Mouse (Mus musculus): ENCODE data around the gene Zcchc24. TPM values are rescaled to one million over a fixed set of nuclear protein-coding genes. Genes with fewer than 3 reads are reported as not detected.
A peak's percentile ranks its signal among the peaks of the same experiment; 100 is the strongest.

Zcchc24 gene
- total and polyA plus RNA-seq, 2 experiments from 2014 or later, result 14.7 to 28.7 TPM

DNA sequence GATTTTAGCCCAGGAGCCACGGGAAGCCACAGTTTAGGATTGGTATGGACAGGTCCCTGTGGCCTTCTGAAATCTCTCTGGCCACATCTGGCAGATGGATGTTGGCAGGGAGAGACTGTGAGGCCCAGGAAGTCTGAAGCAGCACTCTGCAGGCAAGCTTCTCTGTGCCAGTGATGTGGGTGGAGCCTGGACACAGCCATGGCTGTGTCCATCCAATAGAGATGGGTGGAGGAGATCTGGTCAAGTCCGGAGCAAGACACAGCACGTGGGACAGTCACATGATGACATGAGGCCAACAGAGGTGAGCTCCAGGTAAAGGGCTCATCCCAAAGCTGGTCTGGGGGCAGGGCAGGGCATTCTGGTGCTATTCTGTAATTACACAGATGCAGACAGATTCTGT, 27.6 kb downstream of the Zcchc24 start:
- WGBS, result 73% methylated on average over 3 of the region's 3 CpGs
- no peaks in the 10 kb centered on the region for H3K9me3 ChIP-seq (ENCODE audit: low read length)
- no peak overlapping the region for H3K27ac ChIP-seq (ENCODE audit: low read depth, low read length)
- peaks cover 9% of the 10 kb centered on the region; the same call in 1 of the 2 replicates for H3K4me1 ChIP-seq (ENCODE audit: insufficient read depth)
- no peak overlapping the region for H3K4me2 ChIP-seq (ENCODE audit: low read depth)
- H3K27me3 ChIP-seq (ENCODE audit: insufficient read depth, low read length), result no peaks in the 10 kb centered on the region
- ATAC-seq (no peak), DNase-seq (no peak)
- no peak overlapping the region for H3K9ac ChIP-seq
- no peak overlapping the region for H3K4me3 ChIP-seq (ENCODE audit: low read depth, low read length)
- no peak for TF ChIP-seq CTCF (IDR thresholded peaks at IDR 0.05; ENCODE audit: low read depth)
- H3K36me3 ChIP-seq (ENCODE audit: insufficient read depth), result no peaks in the 10 kb centered on the region

DNA sequence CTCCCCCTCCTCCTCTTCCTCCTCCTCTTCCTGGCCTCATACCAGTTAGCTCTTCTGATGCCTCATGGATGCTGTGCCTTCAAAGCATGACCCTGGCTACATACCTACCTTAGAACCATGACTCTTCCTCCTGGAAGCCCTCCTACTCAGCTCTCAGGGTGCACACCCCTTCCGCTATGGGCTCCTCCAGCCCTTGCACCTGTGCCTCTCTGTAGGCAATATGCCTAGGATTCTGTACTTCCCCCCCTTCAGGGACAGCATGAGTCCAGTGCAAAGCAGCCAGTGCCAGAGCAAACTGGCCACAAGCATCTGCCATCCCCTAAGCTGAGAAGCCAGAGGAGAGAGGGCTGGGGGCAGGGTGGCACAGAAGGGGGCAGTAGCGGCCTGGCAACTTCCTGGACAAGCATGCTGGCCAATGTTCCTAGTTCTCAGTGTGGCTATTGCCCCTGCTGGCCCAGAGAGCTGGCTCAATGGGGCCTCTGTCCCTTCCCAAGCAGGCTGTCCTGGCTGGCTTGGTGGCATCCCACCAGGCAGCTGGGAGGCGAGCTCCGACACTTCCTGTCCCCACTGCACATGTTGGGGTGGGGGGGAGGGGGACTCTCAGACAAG, 28.8 kb downstream of the Zcchc24 start:
- peak; percentile 35 for TF ChIP-seq CTCF (IDR thresholded peaks at IDR 0.05; ENCODE audit: low read depth)
- WGBS, result 82% methylated on average over 4 of the region's 4 CpGs
- Histone ChIP-seq H3K4me3 (ENCODE audit: low read depth, low read length) (no peak overlapping the region), H3K9me3 (ENCODE audit: low read length) (no peaks in the 10 kb centered on the region), H3K4me1 (ENCODE audit: insufficient read depth) (peaks cover 10% of the 10 kb centered on the region; the same call in 1 of the 2 replicates), H3K27me3 (ENCODE audit: insufficient read depth, low read length) (no peaks in the 10 kb centered on the region), H3K27ac (ENCODE audit: low read depth, low read length) (0 out of 2 replicates have a peak overlapping the region, but pooled peaks have one; percentile 29), H3K9ac (no peak overlapping the region), H3K36me3 (ENCODE audit: insufficient read depth) (no peaks in the 10 kb centered on the region), H3K4me2 (ENCODE audit: low read depth) (no peak overlapping the region)
- peak; percentile 58 for DNase-seq
- peak; percentile 88 for ATAC-seq

DNA sequence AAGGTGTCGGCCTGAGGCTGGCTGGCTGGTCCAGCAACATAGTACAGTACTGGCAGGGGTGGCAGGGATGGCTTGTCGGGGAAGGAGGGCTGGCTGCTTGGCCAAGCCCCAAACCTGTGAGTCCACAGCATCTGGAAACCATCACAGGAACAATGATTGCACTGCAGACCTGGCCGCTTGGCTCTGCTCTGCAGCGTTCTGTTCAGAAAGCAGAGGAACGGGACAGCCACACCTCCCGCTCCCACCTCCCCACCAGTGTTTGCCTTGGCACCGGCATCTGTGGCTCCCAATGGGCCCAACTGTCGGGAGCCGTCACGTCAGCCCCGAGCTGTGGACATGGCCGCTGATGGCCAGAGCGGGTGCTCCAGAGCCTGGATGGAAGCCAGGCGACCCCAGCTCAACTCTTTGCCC, 30.2 kb downstream of the Zcchc24 start:
- no peak overlapping the region for H3K4me2 ChIP-seq (ENCODE audit: low read depth)
- H3K27me3 ChIP-seq (ENCODE audit: insufficient read depth, low read length), result no peaks in the 10 kb centered on the region
- no peak overlapping the region for H3K9ac ChIP-seq
- TF ChIP-seq CTCF (IDR thresholded peaks at IDR 0.05; ENCODE audit: low read depth), result no peak
- H3K4me1 ChIP-seq (ENCODE audit: insufficient read depth), result peaks cover 10% of the 10 kb centered on the region; the same call in 1 of the 2 replicates
- no peak overlapping the region for H3K27ac ChIP-seq (ENCODE audit: low read depth, low read length)
- no peaks in the 10 kb centered on the region for H3K36me3 ChIP-seq (ENCODE audit: insufficient read depth)
- no peak overlapping the region for H3K4me3 ChIP-seq (ENCODE audit: low read depth, low read length)
- DNase-seq (no peak), ATAC-seq (no peak)
- H3K9me3 ChIP-seq (ENCODE audit: low read length), result no peaks in the 10 kb centered on the region
- 49% methylated on average over 14 of the region's 14 CpGs for WGBS

DNA sequence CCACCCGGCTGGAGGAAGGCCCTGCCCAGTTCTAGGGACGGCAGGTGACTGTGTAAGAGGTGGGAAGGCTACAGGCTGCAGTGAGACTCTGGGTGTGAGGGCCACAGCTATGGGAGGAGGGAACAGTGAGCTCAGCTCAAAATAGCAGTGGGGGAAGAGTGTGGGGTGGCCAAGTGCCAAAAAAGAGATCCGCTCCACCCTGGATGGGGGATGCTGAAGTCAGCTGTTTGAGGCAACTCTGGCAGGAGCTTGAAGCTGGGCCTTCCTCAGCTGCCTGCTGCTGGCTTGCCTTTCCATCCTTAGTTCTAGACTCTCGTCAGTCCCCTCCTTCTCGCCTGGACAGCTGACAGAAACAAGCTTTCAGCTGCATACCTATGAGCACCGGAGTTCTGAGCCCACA, 32.2 kb downstream of the Zcchc24 start:
- WGBS, result 48% methylated on average over 6 of the region's 6 CpGs
- ATAC-seq, result peak; percentile 14; the same call in 1 of the 2 replicates
- H3K27ac ChIP-seq (ENCODE audit: low read depth, low read length), result 0 out of 2 replicates have a peak overlapping the region, but pooled peaks have one; percentile 16

DNA sequence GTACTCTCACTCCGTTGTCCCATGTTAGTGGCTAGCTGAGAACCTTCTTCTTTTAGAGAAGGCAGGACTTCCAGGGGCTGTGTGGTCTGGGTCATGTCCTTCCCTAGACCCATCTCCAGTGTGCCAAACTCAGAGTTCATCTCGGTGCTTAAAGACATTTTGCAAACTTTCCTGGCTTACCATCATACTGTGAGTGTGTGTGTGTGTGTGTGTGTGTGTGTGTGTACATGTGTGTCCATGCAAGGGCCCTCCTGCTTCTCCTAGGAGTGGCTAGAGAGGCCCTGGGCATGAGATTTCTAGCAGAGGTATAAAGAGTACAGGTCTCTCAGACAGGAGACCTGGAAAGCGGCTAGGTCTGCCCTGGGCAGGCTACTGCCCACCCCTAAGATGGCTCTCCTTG, 32.7 kb downstream of the Zcchc24 start:
- Histone ChIP-seq H3K4me3 (ENCODE audit: low read depth, low read length) (no peak overlapping the region), H3K9me3 (ENCODE audit: low read length) (no peaks in the 10 kb centered on the region), H3K4me1 (ENCODE audit: insufficient read depth) (peaks cover 10% of the 10 kb centered on the region; the same call in 1 of the 2 replicates), H3K27ac (ENCODE audit: low read depth, low read length) (no peak overlapping the region), H3K36me3 (ENCODE audit: insufficient read depth) (no peaks in the 10 kb centered on the region), H3K9ac (no peak overlapping the region), H3K27me3 (ENCODE audit: insufficient read depth, low read length) (no peaks in the 10 kb centered on the region), H3K4me2 (ENCODE audit: low read depth) (no peak overlapping the region)
- WGBS, result 81% methylated on average over 3 of the region's 3 CpGs
- TF ChIP-seq CTCF (IDR thresholded peaks at IDR 0.05; ENCODE audit: low read depth), result no peak
- DNase-seq (no peak), ATAC-seq (no peak)

More for the DNA sequence above, 32.2 kb downstream of the Zcchc24 start:
- no peaks in the 10 kb centered on the region for H3K27me3 ChIP-seq (ENCODE audit: insufficient read depth, low read length)
- peak; percentile 42 for DNase-seq
- no peaks in the 10 kb centered on the region for H3K36me3 ChIP-seq (ENCODE audit: insufficient read depth)
- no peak overlapping the region for H3K4me2 ChIP-seq (ENCODE audit: low read depth)
- peaks cover 10% of the 10 kb centered on the region; the same call in 1 of the 2 replicates for H3K4me1 ChIP-seq (ENCODE audit: insufficient read depth)
- TF ChIP-seq CTCF (IDR thresholded peaks at IDR 0.05; ENCODE audit: low read depth), result no peak
- H3K9me3 ChIP-seq (ENCODE audit: low read length), result no peaks in the 10 kb centered on the region
- H3K4me3 ChIP-seq (ENCODE audit: low read depth, low read length), result no peak overlapping the region
- no peak overlapping the region for H3K9ac ChIP-seq

DNA sequence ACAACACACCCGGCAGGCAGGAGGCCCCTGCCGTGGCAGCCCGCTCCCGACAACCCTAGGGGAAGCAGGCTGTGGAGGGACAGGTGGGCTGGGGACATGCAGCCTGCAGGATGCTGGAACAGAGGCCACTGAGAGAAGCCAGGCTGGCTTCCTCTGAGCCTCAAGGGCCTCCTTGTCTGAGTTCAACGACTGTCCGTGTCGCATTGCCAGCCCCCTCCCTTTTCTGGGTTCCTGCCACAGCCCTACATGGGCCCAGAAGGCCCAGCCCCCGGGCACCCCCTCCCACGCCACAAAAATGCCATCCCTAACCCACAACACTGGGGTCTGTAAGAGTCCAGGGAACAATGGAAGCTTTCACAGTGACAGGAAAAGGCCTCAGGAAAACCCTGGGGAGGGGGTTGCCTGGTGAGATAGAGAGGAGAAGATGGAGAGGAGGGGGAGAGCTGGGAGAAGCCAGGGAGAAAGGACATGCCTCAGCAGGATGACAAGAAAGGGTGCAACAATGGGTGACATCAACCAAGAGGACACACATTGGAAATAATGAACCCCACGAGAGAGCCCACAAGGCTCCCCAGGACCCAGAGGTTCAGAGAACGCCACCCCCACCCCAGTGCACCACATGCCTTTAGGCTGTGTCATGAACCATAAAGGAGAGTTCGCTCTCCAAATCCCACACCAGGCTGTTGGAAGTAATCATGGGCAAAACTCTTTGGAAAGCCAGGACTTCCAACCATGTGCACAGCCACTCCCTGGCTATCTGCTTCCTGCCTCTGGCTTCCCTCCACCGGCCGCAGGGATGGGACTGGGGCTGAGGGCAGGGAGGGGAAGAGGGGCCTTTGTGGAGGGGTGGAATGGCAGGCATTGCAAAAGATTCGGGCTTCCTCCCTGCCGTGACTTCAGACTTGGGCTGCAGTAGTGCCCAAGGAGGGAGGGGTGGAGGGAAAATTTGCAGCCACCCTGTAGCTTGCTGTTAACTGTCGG, 33.8 kb downstream of the Zcchc24 start:
- no peak overlapping the region for H3K4me2 ChIP-seq (ENCODE audit: low read depth)
- H3K36me3 ChIP-seq (ENCODE audit: insufficient read depth), result no peaks in the 10 kb centered on the region
- 34% methylated on average over 17 of the region's 17 CpGs for WGBS
- no peak overlapping the region for H3K4me3 ChIP-seq (ENCODE audit: low read depth, low read length)
- ATAC-seq (peak; percentile 81), DNase-seq (peak; percentile 51)
- H3K27me3 ChIP-seq (ENCODE audit: insufficient read depth, low read length), result no peaks in the 10 kb centered on the region
- no peak overlapping the region for H3K9ac ChIP-seq
- H3K27ac ChIP-seq (ENCODE audit: low read depth, low read length), result peak overlapping the region; percentile 50
- TF ChIP-seq CTCF (IDR thresholded peaks at IDR 0.05; ENCODE audit: low read depth), result no peak
- peaks cover 10% of the 10 kb centered on the region; the same call in 1 of the 2 replicates for H3K4me1 ChIP-seq (ENCODE audit: insufficient read depth)
- no peaks in the 10 kb centered on the region for H3K9me3 ChIP-seq (ENCODE audit: low read length)

GRCm38 (mm10) chr14:25727149-25727510, 41.7 kb downstream of the Zcchc24 start:
- H3K4me1 ChIP-seq (ENCODE audit: insufficient read depth), result no peaks in the 10 kb centered on the region
- ATAC-seq (no peak), DNase-seq (no peak)
- H3K27ac ChIP-seq (ENCODE audit: low read depth, low read length), result no peak overlapping the region
- no peaks in the 10 kb centered on the region for H3K9me3 ChIP-seq (ENCODE audit: low read length)
- H3K36me3 ChIP-seq (ENCODE audit: insufficient read depth), result no peaks in the 10 kb centered on the region
- H3K4me2 ChIP-seq (ENCODE audit: low read depth), result no peak overlapping the region
- whole genome bisulfite sequencing, result 81% methylated on average over 5 of the region's 5 CpGs
- no peak for TF ChIP-seq CTCF (IDR thresholded peaks at IDR 0.05; ENCODE audit: low read depth)
- no peak overlapping the region for H3K9ac ChIP-seq
- H3K4me3 ChIP-seq (ENCODE audit: low read depth, low read length), result no peak overlapping the region
- no peaks in the 10 kb centered on the region for H3K27me3 ChIP-seq (ENCODE audit: insufficient read depth, low read length)
